Mouse (Mus musculus) heart, embryonic 15.5 days (tissue): ENCODE results near the gene Anapc1. TPM values are rescaled to one million over a fixed set of nuclear protein-coding genes. Genes with fewer than 3 reads are reported as not detected.

Experiments
- ATAC-seq: fragments of 200-750 bp; cut with Nextera tagmentation; replicated peaks from 2 replicates; pipeline ENCODE4 v1.8.0; 2017; ENCODE audit warnings: low read depth, moderate TSS enrichment; ENCODE audit not compliant: insufficient number of reproducible peaks, insufficient read depth, low FRiP score
- H3K27ac ChIP-seq: fragments of 300-500 bp; sonication (generic); 2 replicates; pipeline ENCODE4 v1.5.1; 2015; ENCODE audit warnings: mild to moderate bottlenecking, inconsistent platforms
- H3K27me3 ChIP-seq: fragments of 300-500 bp; sonication (generic); 2 replicates; pipeline ENCODE4 v1.6.1; 2015; ENCODE audit warnings: inconsistent platforms
- H3K36me3 ChIP-seq: fragments of 300-500 bp; sonication (generic); 2 replicates; pipeline ENCODE4 v1.6.1; 2015; ENCODE audit warnings: mild to moderate bottlenecking, inconsistent platforms
- H3K4me1 ChIP-seq: fragments of 300-500 bp; sonication (generic); replicated peaks from 2 replicates; pipeline ENCODE4 v1.6.1; 2015; ENCODE audit warnings: inconsistent platforms
- H3K4me2 ChIP-seq: fragments of 300-500 bp; sonication (generic); 2 replicates; pipeline ENCODE4 v1.6.1; 2015; ENCODE audit warnings: inconsistent platforms, mild to moderate bottlenecking, moderate library complexity
- H3K4me3 ChIP-seq: fragments of 300-500 bp; sonication (generic); 2 replicates; pipeline ENCODE4 v1.5.1; 2015; ENCODE audit warnings: mild to moderate bottlenecking, inconsistent platforms
- H3K9ac ChIP-seq: fragments of 300-500 bp; sonication (generic); 2 replicates; pipeline ENCODE4 v1.6.1; 2015; ENCODE audit warnings: mild to moderate bottlenecking, inconsistent platforms
- H3K9me3 ChIP-seq: fragments of 300-500 bp; sonication (generic); replicated peaks from 2 replicates; pipeline ENCODE4 v1.6.1; 2016; ENCODE audit warnings: inconsistent platforms
- WGBS: fragments of 180-500 bp; shearing (Covaris S2); methylation state at CpG from one replicate; pipeline ENCODE4 v1.1.7; 2015; ENCODE audit warnings: mixed read lengths; 5-methylcytosine and 5-hydroxymethylcytosine counted together
- polyA plus RNA-seq: library from polyadenylated mRNA; unstranded; fragments of >200 nt; fragmentation: Nextera tagmentation; extraction: Ambion mirVana; gene quantifications from 2 replicates; pipeline ENCODE4 v1.2.1, GENCODE M21; 2015

The Anapc1 gene
- polyA plus RNA-seq, 1 experiment from 2014 or later = 31.8 TPM

DNA sequence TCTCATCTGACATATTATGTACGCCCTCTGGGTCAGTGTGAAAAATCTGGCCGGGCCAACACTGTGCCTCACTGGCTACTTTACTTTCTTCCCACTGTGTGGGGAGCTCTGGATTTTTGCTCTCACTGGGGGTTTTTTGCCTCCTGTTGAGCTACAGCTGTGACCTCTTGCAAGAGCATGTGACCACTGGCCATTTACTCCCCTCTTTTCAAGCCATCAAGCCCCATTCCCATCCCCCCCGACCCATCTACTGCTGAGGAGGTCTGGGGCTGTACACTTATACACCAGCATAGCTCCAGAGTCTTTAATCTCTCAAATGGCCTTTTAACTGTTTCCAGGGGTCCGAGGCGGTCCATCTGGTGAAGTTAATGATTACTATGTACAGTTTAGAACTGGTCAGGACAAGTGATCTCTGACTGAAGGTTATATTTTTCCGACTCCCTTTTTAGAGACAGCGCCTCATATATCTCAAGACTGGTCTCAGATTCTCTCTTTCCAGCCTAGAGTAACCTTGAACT, 27.6 kb upstream of the Anapc1 start:
- H3K4me1 ChIP-seq = peaks cover 26% of the 10 kb centered on the region
- no peak overlapping the region for H3K4me3 ChIP-seq
- ATAC-seq = no peak
- H3K27me3 ChIP-seq = no peaks in the 10 kb centered on the region
- no peak overlapping the region for H3K4me2 ChIP-seq
- H3K9ac ChIP-seq = no peak overlapping the region
- H3K36me3 ChIP-seq = no peaks in the 10 kb centered on the region
- WGBS = 72% methylated on average over 7 of the region's 7 CpGs
- H3K27ac ChIP-seq = no peak overlapping the region
- H3K9me3 ChIP-seq = no peaks in the 10 kb centered on the region

DNA sequence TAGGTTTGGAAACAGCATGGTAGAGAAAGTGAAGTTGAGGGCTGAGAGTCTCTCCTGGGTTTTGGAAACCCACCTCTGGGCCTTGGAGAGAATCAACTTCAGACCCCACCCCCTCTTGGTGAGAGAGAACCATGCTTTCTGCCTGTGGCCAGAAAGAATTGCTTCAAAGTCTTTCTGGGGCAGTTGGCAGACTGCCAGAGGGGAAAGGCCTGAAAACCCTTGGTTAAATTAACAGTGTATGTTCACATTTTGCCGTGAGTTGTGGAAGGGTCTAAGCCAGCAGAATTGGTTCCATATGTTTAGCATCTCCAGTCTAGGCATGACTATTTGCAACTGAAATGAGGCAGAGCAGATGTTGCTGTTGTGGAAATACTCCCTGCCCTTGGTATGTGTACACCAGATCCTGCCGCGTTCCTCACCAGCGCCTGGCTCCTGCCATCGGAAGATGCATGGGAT, 26.4 kb upstream of the Anapc1 start:
- Histone ChIP-seq H3K36me3 (no peaks in the 10 kb centered on the region), H3K27ac (peak overlapping the region; percentile 35), H3K9me3 (no peaks in the 10 kb centered on the region), H3K4me1 (peaks cover 26% of the 10 kb centered on the region), H3K4me2 (no peak overlapping the region), H3K4me3 (no peak overlapping the region), H3K27me3 (no peaks in the 10 kb centered on the region), H3K9ac (no peak overlapping the region)
- ATAC-seq = no peak
- WGBS = 49% methylated on average over 5 of the region's 5 CpGs

DNA sequence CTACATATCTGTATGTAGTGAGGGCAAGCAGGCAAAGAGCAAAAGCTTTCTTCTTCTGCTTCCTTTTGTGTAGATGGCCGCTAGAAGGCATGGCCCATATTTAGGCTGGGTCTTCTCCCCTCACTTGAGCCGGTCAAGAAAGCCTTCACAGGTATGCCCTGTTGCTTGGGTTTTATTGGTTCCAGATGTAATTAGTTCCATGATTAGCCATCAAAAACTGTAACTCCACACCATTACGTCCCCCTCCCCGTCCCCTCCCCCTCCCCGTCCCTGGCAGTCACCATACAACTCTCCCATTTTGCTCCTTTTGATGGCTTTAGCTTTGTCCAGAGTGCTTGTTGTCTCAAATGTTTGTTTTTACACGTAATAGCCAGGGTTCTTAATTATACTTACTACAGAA, 25.7 kb upstream of the Anapc1 start:
- Histone ChIP-seq H3K4me2 (no peak overlapping the region), H3K9ac (no peak overlapping the region), H3K27me3 (no peaks in the 10 kb centered on the region), H3K4me1 (peaks cover 26% of the 10 kb centered on the region), H3K27ac (peak overlapping the region; percentile 35; the same call in 1 of the 2 replicates), H3K4me3 (no peak overlapping the region), H3K9me3 (no peaks in the 10 kb centered on the region), H3K36me3 (no peaks in the 10 kb centered on the region)
- 75% methylated on average over 6 of the region's 6 CpGs for WGBS
- no peak for ATAC-seq

DNA sequence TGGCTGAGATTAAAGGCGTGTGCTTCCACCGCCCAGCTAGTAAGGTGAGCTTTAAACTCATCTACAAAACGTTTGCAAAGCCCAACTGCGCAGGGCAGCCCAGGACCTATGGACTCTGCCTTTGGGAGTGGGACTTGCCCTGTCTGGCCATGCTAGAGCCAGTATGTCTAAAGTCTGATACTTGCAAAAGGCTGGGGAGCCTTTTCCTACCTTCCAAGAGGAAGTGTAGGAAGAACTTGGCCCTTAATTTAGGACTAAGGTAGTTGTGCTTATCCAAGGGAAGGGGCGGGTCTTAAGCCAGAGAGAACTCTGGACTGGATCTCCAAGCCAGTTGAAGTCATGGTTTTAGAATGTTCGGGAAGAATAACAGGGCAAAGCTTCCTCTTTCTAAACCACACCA, 23.4 kb upstream of the Anapc1 start:
- Histone ChIP-seq H3K9ac (no peak overlapping the region), H3K27ac (no peak overlapping the region), H3K4me1 (peaks cover 16% of the 10 kb centered on the region), H3K4me3 (no peak overlapping the region), H3K36me3 (no peaks in the 10 kb centered on the region), H3K4me2 (no peak overlapping the region), H3K9me3 (no peaks in the 10 kb centered on the region), H3K27me3 (no peaks in the 10 kb centered on the region)
- 66% methylated on average over 6 of the region's 6 CpGs for WGBS
- no peak for ATAC-seq

DNA sequence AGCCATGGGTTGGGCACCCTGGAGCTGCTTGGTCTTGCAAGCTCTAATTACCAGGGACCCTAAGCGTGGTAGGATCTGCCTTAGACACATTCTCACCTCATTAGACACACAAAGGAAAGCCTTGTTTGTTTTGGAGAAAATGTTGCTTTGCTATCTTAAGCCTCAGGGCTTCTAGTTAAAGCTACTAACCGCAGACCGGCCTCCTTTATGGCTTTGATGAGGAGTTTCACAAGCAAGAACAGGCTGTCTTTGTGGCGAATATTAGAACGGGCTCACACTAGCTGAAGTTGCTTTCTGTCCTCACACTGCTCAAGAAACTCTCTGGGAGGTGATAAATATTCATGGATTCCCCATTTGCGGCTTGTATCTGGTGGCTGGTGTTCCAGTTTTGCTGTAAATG, 22.1 kb upstream of the Anapc1 start:
- no peak overlapping the region for H3K27ac ChIP-seq
- no peak overlapping the region for H3K9ac ChIP-seq
- no peak overlapping the region for H3K4me3 ChIP-seq
- no peak for ATAC-seq
- WGBS = 44% methylated on average over 6 of the region's 6 CpGs
- H3K27me3 ChIP-seq = no peaks in the 10 kb centered on the region
- no peaks in the 10 kb centered on the region for H3K9me3 ChIP-seq
- no peaks in the 10 kb centered on the region for H3K36me3 ChIP-seq
- no peak overlapping the region for H3K4me2 ChIP-seq
- peaks cover 8% of the 10 kb centered on the region for H3K4me1 ChIP-seq

DNA sequence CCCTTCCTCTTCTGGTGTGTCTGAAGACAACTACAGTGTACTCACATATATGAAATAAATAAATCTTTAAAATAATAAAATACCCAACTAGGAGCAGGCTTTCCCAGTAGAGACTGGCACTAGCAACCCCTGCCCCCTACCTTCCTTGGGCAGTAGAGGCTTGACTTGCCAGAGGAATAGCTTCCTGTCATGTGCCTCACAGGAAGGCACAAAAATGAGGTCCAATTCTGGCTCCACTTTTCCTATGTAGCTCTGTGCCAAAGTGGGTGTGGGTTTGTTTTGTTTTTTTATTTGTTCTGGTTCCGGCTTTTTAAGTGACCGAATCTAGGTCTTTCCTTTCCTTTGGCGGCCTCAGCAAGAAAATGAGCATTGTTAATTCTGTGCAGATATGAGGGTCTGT, 17.3 kb upstream of the Anapc1 start:
- Histone ChIP-seq H3K36me3 (no peaks in the 10 kb centered on the region), H3K27me3 (no peaks in the 10 kb centered on the region), H3K4me3 (no peak overlapping the region), H3K9me3 (no peaks in the 10 kb centered on the region), H3K4me1 (no peaks in the 10 kb centered on the region; the same call in 1 of the 2 replicates), H3K9ac (no peak overlapping the region), H3K4me2 (no peak overlapping the region), H3K27ac (no peak overlapping the region)
- 80% methylated on average over 3 of the region's 3 CpGs for WGBS
- ATAC-seq = no peak; the same call in 1 of the 2 replicates

DNA sequence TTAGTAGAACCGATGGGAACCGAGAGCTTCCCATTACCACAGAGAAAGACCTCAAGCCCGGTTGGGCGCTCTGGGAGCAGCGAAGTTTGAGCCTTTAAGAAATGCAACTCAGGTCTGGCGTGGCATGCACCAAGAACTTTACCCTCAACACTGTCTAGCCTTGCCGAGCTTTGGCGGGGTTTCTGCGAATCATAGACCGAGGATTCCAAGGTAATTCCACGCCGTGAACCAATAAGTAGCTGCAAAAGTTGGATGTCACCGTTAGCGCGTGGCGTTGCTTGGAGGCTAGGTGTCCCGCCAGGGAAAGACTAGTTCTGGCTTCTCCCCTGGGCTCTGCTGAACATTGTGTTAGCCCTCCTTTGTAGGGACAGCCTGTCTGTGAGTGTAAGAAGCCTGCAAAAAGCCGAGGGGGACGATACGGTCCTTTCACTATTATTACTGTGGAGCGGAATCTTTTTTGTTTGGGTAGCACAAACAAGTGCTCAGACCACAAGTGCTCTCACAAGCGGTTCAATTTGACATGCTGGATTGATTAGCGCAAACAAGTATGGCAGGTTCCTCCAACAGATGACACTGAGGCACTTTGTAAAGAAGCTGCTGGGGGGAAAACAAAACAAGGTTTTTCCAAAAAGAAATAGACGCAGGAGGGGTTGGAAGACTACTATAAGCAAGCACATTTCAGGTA, 12.2 kb upstream of the Anapc1 start:
- Histone ChIP-seq H3K4me3 (peak overlapping the region; percentile 91), H3K36me3 (no peaks in the 10 kb centered on the region), H3K4me2 (peak overlapping the region; percentile 93), H3K27me3 (no peaks in the 10 kb centered on the region), H3K4me1 (peaks cover 6% of the 10 kb centered on the region; the same call in 1 of the 2 replicates), H3K9ac (peak overlapping the region; percentile 85), H3K9me3 (no peaks in the 10 kb centered on the region), H3K27ac (peak overlapping the region; percentile 95)
- 1% methylated on average over 24 of the region's 24 CpGs for WGBS
- ATAC-seq = peak; percentile 6; the same call in 1 of the 2 replicates

DNA sequence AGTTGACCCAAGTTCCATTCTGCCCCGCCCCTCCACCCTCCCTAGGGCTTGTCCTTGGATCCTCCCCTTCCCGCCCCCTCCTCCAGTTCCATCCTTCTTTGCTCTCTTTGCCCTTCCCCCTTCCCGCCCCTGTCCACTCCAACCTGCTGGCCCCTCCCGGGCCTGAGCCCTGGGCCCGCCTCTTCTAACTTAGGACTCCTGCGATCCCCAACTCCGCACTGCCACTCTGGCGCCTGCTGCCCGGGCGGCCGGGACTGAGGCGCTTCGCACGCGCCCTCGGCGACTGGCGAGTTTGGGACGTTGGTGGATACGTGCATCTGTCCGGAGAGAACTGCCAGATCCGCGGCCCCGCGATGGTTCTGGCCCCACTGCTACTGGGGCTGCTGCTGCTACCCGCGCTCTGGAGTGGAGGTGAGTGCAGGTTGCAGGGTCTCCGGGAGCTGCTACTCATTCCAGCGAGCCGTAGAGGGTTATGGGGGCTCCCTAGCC, 11.5 kb upstream of the Anapc1 start, which contains the start of gene Mertk:
Gene Mertk (plus strand): TSS at position 264 of the 489 bp plus-strand sequence.
- Histone ChIP-seq H3K4me2 (peak within 1 kb of the TSS; percentile 93), H3K36me3 (no peaks in the 10 kb centered on the region), H3K4me3 (peak within 1 kb of the TSS; percentile 91), H3K27me3 (no peaks in the 10 kb centered on the region), H3K9me3 (no peaks in the 10 kb centered on the region), H3K9ac (peak within 1 kb of the TSS; percentile 85), H3K27ac (peak within 1 kb of the TSS; percentile 95), H3K4me1 (peaks cover 6% of the 10 kb centered on the region; the same call in 1 of the 2 replicates)
- ATAC-seq = peak; percentile 97
- under 1% methylated on average over 30 of the region's 30 CpGs for WGBS

DNA sequence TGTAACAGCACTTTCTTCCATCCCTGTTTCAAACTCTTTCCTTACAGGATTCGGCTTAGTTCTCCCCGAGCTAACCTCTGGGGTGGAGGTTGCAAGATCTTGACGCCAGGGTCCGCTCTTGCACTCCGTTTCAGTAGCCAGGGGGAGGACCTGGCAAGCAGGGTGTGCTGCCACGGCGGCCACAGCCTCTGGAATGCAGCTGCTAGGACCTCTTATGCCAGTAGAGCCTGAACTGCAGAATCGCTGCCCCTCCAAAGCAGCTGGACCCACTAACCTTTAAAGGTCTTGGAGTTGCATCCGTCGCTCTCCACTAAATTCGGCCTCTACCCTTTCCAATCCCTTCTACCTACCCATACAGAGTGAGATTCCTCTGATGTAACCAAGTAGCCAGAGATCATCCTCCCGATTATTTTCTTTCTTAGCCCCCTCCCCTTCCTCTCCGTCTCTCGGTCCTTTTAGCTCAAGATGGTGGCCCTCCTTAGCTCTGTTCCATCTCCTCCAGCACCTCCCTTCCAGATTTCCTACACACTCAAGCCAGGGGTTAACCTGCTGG, 11.0 kb upstream of the Anapc1 start:
- Histone ChIP-seq H3K4me3 (peak overlapping the region; percentile 91), H3K9ac (peak overlapping the region; percentile 85), H3K4me2 (peak overlapping the region; percentile 93), H3K9me3 (no peaks in the 10 kb centered on the region), H3K36me3 (no peaks in the 10 kb centered on the region), H3K27me3 (no peaks in the 10 kb centered on the region), H3K27ac (peak overlapping the region; percentile 95), H3K4me1 (peaks cover 6% of the 10 kb centered on the region; the same call in 1 of the 2 replicates)
- under 1% methylated on average over 14 of the region's 14 CpGs for WGBS
- ATAC-seq = peak; percentile 90

DNA sequence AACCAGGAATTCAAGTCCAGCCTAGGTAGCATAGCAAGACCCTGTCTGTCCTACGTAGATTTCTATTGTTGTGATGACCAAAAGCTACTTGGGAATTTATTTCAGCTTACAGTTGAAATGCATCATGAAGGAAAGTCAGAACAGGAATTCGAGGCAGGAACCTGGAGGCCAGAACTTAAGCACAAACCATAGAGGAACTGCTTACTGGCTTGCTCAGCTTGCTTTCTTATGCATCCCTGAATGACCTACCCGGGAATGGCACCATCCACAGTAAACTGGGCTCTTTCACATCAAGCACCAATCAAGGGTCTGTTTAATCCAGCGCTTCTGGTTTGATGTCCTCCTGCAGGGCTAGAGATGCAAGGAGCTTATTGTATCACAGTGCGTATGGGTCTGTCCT, 10.4 kb upstream of the Anapc1 start:
- Histone ChIP-seq H3K9me3 (no peaks in the 10 kb centered on the region), H3K9ac (peak overlapping the region; percentile 85; the same call in 1 of the 2 replicates), H3K27ac (peak overlapping the region; percentile 95; the same call in 1 of the 2 replicates), H3K36me3 (no peaks in the 10 kb centered on the region), H3K4me2 (peak overlapping the region; percentile 93), H3K4me3 (peak overlapping the region; percentile 91; the same call in 1 of the 2 replicates), H3K4me1 (peaks cover 6% of the 10 kb centered on the region; the same call in 1 of the 2 replicates), H3K27me3 (no peaks in the 10 kb centered on the region)
- ATAC-seq = no peak
- WGBS = 52% methylated on average over 5 of the region's 5 CpGs

DNA sequence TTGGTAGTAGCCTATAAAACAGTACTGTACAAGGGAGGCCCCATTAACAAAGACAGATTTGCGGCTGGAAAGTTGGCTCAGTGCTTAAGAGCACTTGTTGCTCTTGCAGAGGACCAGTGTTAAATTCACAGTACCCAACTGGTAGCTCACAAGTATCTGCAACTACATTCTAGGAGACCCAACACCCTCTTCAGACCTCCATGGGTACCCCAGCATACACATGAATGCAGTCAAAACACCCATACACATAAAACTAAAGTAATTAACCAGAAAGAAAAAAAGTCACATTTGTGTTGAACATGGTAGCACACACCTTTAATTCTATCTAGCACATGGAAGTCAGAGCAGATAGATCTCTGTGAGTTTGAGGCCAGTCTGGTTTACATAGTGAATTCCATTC, 9.9 kb upstream of the Anapc1 start:
- Histone ChIP-seq H3K4me2 (no peak overlapping the region), H3K27ac (no peak overlapping the region), H3K4me1 (peaks cover 6% of the 10 kb centered on the region; the same call in 1 of the 2 replicates), H3K36me3 (no peaks in the 10 kb centered on the region), H3K27me3 (no peaks in the 10 kb centered on the region), H3K4me3 (no peak overlapping the region), H3K9me3 (no peaks in the 10 kb centered on the region), H3K9ac (no peak overlapping the region)
- 91% methylated on average over 1 of the region's 1 CpGs for WGBS
- no peak for ATAC-seq
